Mouse (Mus musculus): ENCODE results near the gene Heyl. TPM values are rescaled to one million over a fixed set of nuclear protein-coding genes. Genes with fewer than 3 reads are reported as not detected.

Heyl gene
- polyA plus RNA-seq, 1 experiment, result 4.1 TPM

- peaks cover 10% of the 10 kb centered on the region for H3K36me3 ChIP-seq (ENCODE audit: control insufficient read depth, insufficient read depth, low read length)
- H3K4me1 ChIP-seq (ENCODE audit: control insufficient read depth, insufficient read depth, low read length), result no peaks in the 10 kb centered on the region
- H3K27me3 ChIP-seq (replicated peaks; ENCODE audit: control insufficient read depth, insufficient read depth, low read length), result no peaks in the 10 kb centered on the region
- no peak for DNase-seq
- H3K4me3 ChIP-seq (ENCODE audit: insufficient read depth, low read depth, low read length), result no peak overlapping the region
- WGBS, result 79% methylated on average over 21 of the region's 21 CpGs
- TF ChIP-seq CTCF (conservative IDR thresholded peaks at IDR 0.05; ENCODE audit: insufficient read depth, insufficient read length, low read depth, low read length) (no peak), POLR2A (IDR thresholded peaks at IDR 0.05; ENCODE audit: low read depth, low read length) (no peak)
- H3K27ac ChIP-seq (ENCODE audit: insufficient read depth, low read depth, low read length), result no peak overlapping the region
These were observed 62.3 kb downstream of the Heyl start for GRCm38 (mm10) chr4:123295516-123296147.

- no peak for DNase-seq
- 79% methylated on average over 5 of the region's 5 CpGs for WGBS
- no peak overlapping the region for H3K27ac ChIP-seq (ENCODE audit: insufficient read depth, low read depth, low read length)
- TF ChIP-seq POLR2A (IDR thresholded peaks at IDR 0.05; ENCODE audit: low read depth, low read length) (no peak), CTCF (conservative IDR thresholded peaks at IDR 0.05; ENCODE audit: insufficient read depth, insufficient read length, low read depth, low read length) (no peak)
- no peaks in the 10 kb centered on the region for H3K27me3 ChIP-seq (replicated peaks; ENCODE audit: control insufficient read depth, insufficient read depth, low read length)
- H3K36me3 ChIP-seq (ENCODE audit: control insufficient read depth, insufficient read depth, low read length), result peaks cover 6% of the 10 kb centered on the region
- no peaks in the 10 kb centered on the region for H3K4me1 ChIP-seq (ENCODE audit: control insufficient read depth, insufficient read depth, low read length)
- no peak overlapping the region for H3K4me3 ChIP-seq (ENCODE audit: insufficient read depth, low read depth, low read length)
These were observed 62.8 kb downstream of the Heyl start for GRCm38 (mm10) chr4:123296148-123296534.

DNA sequence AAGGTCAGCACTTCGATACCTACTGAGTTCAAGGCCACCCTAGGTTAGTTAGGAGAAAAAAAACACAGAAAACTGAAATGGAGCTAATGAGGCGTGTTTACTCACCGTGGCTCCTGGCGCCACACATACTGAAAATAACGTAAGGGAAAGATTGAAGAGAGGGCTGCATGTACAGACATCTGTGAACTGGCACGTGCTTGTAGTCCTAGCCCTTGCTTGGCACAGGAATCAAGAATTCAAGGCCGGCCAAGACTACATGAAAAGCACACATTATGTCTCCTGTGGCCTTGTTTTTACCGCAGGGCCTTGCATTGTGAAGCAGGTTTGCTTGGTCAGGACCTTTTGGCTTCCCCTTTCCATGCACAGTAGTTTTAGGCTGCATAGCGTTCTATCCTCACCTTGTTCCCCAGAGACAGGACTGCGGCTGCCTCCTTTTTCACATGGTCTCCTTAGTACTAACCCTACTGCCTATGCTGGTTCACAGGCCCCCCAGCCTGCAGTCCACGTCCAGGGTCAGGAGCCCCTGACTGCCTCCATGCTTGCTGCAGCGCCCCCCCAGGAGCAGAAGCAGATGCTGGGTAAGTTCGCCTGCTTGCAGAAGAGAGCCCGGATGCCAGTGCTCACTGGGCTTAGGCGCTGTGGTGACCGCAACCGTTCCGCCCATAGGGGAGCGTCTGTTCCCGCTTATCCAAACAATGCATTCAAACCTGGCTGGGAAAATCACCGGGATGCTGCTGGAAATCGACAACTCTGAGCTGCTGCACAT lies 64.0 kb downstream of the Heyl start:
- no peaks in the 10 kb centered on the region for H3K27me3 ChIP-seq (replicated peaks; ENCODE audit: control insufficient read depth, insufficient read depth, low read length)
- no peak overlapping the region for H3K4me3 ChIP-seq (ENCODE audit: insufficient read depth, low read depth, low read length)
- no peak overlapping the region for H3K27ac ChIP-seq (ENCODE audit: insufficient read depth, low read depth, low read length)
- peaks cover 5% of the 10 kb centered on the region for H3K36me3 ChIP-seq (ENCODE audit: control insufficient read depth, insufficient read depth, low read length)
- no peaks in the 10 kb centered on the region for H3K4me1 ChIP-seq (ENCODE audit: control insufficient read depth, insufficient read depth, low read length)
- 92% methylated on average over 22 of the region's 22 CpGs for WGBS
- no peak for TF ChIP-seq POLR2A (IDR thresholded peaks at IDR 0.05; ENCODE audit: low read depth, low read length)
- TF ChIP-seq CTCF (conservative IDR thresholded peaks at IDR 0.05; ENCODE audit: insufficient read depth, insufficient read length, low read depth, low read length), result no peak
- no peak for DNase-seq

- WGBS, result 73% methylated on average over 4 of the region's 4 CpGs
- no peak overlapping the region for H3K4me3 ChIP-seq (ENCODE audit: insufficient read depth, low read depth, low read length)
- H3K4me1 ChIP-seq (ENCODE audit: control insufficient read depth, insufficient read depth, low read length), result no peaks in the 10 kb centered on the region
- TF ChIP-seq CTCF (conservative IDR thresholded peaks at IDR 0.05; ENCODE audit: insufficient read depth, insufficient read length, low read depth, low read length) (no peak), POLR2A (IDR thresholded peaks at IDR 0.05; ENCODE audit: low read depth, low read length) (no peak)
- peak; percentile 40 for DNase-seq
- H3K27me3 ChIP-seq (replicated peaks; ENCODE audit: control insufficient read depth, insufficient read depth, low read length), result no peaks in the 10 kb centered on the region
- peaks cover 3% of the 10 kb centered on the region for H3K36me3 ChIP-seq (ENCODE audit: control insufficient read depth, insufficient read depth, low read length)
- no peak overlapping the region for H3K27ac ChIP-seq (ENCODE audit: insufficient read depth, low read depth, low read length)
These were observed 64.9 kb downstream of the Heyl start for GRCm38 (mm10) chr4:123298226-123298625.

- peak; percentile 88 for DNase-seq
- TF ChIP-seq POLR2A (IDR thresholded peaks at IDR 0.05; ENCODE audit: low read depth, low read length), result no peak
- no peak for TF ChIP-seq CTCF (conservative IDR thresholded peaks at IDR 0.05; ENCODE audit: insufficient read depth, insufficient read length, low read depth, low read length)
- Histone ChIP-seq H3K27ac (ENCODE audit: insufficient read depth, low read depth, low read length) (no peak overlapping the region), H3K4me1 (ENCODE audit: control insufficient read depth, insufficient read depth, low read length) (no peaks in the 10 kb centered on the region), H3K4me3 (ENCODE audit: insufficient read depth, low read depth, low read length) (no peak overlapping the region), H3K27me3 (replicated peaks; ENCODE audit: control insufficient read depth, insufficient read depth, low read length) (no peaks in the 10 kb centered on the region), H3K36me3 (ENCODE audit: control insufficient read depth, insufficient read depth, low read length) (no peaks in the 10 kb centered on the region; the same call in 1 of the 2 replicates)
- WGBS, result 68% methylated on average over 11 of the region's 11 CpGs
These were observed 65.8 kb downstream of the Heyl start for GRCm38 (mm10) chr4:123298980-123299670.

Other genes with a start within 250 kb of the Heyl start
- gene Mycl, start 237.9 kb upstream of the Heyl start, polyA plus RNA-seq (2012; rRNA removed), result 1.5 and 1.6 TPM in 2 replicates
- 4.7 and 5.1 TPM in 2 replicates for gene Trit1, start 217.0 kb upstream of the Heyl start, polyA plus RNA-seq (2012; rRNA removed)
- gene Bmp8b, start 128.4 kb upstream of the Heyl start, polyA plus RNA-seq (2012; rRNA removed), result 0.03 and 0.14 TPM in 2 replicates
- gene Oxct2b, start 117.3 kb upstream of the Heyl start, polyA plus RNA-seq (2012; rRNA removed), result 0.11 TPM in 1 of 2 replicates, not detected in the other
- gene Ppie, start 93.6 kb upstream of the Heyl start, polyA plus RNA-seq (2012; rRNA removed), result 14.3 and 17.3 TPM in 2 replicates
- 0.75 and 0.83 TPM in 2 replicates for gene Hpcal4, start 50.3 kb upstream of the Heyl start, polyA plus RNA-seq (2012; rRNA removed)
- gene Nt5c1a, start 32.1 kb upstream of the Heyl start, polyA plus RNA-seq (2012; rRNA removed), result 0.91 and 0.94 TPM in 2 replicates
- 57.8 and 67.1 TPM in 2 replicates for gene Pabpc4, start 28.8 kb downstream of the Heyl start, polyA plus RNA-seq (2012; rRNA removed)
- gene Oxct2a, start 90.1 kb downstream of the Heyl start, polyA plus RNA-seq (2012; rRNA removed), result 0.11 and 0.30 TPM in 2 replicates
- 1.5 and 2.9 TPM in 2 replicates for gene Bmp8a, start 109.7 kb downstream of the Heyl start, polyA plus RNA-seq (2012; rRNA removed)